Mouse (Mus musculus) heart, embryonic 10.5 days (tissue): ENCODE results near the gene Gm20388. TPM values are rescaled to one million over a fixed set of nuclear protein-coding genes. Genes with fewer than 3 reads are reported as not detected.

Experiments
- DNase-seq: peaks from one replicate; pipeline ENCODE4 v3.0.0-alpha.2; 2017; ENCODE audit warnings: low spot score
- H3K27ac ChIP-seq: fragments of 300-500 bp; sonication (generic); 2 replicates; pipeline ENCODE4 v1.5.1; 2016; ENCODE audit warnings: mild to moderate bottlenecking
- H3K27me3 ChIP-seq: fragments of 300-500 bp; sonication (generic); 2 replicates; pipeline ENCODE4 v1.6.1; 2016; ENCODE audit warnings: mild to moderate bottlenecking; ENCODE audit not compliant: poor library complexity, insufficient read depth, severe bottlenecking
- H3K36me3 ChIP-seq: fragments of 300-500 bp; sonication (generic); 2 replicates; pipeline ENCODE4 v1.6.1; 2016; ENCODE audit warnings: mild to moderate bottlenecking, moderate library complexity
- H3K4me1 ChIP-seq: fragments of 300-500 bp; sonication (generic); 2 replicates; pipeline ENCODE4 v1.6.1; 2016; ENCODE audit warnings: mild to moderate bottlenecking
- H3K4me3 ChIP-seq: fragments of 300-500 bp; sonication (generic); 2 replicates; pipeline ENCODE4 v1.5.1; 2016; ENCODE audit warnings: mild to moderate bottlenecking, moderate library complexity
- H3K9me3 ChIP-seq: fragments of 300-500 bp; sonication (generic); 2 replicates; pipeline ENCODE4 v1.6.1; 2016; ENCODE audit warnings: mild to moderate bottlenecking, moderate library complexity
- WGBS: fragments of 180-500 bp; shearing (Covaris S2); methylation state at CpG from one replicate; pipeline ENCODE4 v1.1.7; 2016; 5-methylcytosine and 5-hydroxymethylcytosine counted together
- polyA plus RNA-seq: library from polyadenylated mRNA; unstranded; fragments of >200 nt; fragmentation: Nextera tagmentation; extraction: Ambion mirVana; gene quantifications from 2 replicates; pipeline ENCODE4 v1.2.1, GENCODE M21; 2016

Gm20388 gene
- polyA plus RNA-seq, 1 experiment from 2014 or later: 4.5 TPM

- H3K4me1 ChIP-seq: peaks cover 40% of the 10 kb centered on the region
- no peak overlapping the region for H3K4me3 ChIP-seq
- no peaks in the 10 kb centered on the region for H3K36me3 ChIP-seq
- 0 out of 2 replicates have a peak overlapping the region, but pooled peaks have one; percentile 32 for H3K27ac ChIP-seq
- peaks cover 17% of the 10 kb centered on the region for H3K27me3 ChIP-seq
- H3K9me3 ChIP-seq: no peaks in the 10 kb centered on the region; the same call in 1 of the 2 replicates
- no peak for DNase-seq
- 84% methylated on average over 6 of the region's 6 CpGs for WGBS
Measured at GRCm38 (mm10) chr8:120201351-120201750, 290.7 kb downstream of the Gm20388 start.

DNA sequence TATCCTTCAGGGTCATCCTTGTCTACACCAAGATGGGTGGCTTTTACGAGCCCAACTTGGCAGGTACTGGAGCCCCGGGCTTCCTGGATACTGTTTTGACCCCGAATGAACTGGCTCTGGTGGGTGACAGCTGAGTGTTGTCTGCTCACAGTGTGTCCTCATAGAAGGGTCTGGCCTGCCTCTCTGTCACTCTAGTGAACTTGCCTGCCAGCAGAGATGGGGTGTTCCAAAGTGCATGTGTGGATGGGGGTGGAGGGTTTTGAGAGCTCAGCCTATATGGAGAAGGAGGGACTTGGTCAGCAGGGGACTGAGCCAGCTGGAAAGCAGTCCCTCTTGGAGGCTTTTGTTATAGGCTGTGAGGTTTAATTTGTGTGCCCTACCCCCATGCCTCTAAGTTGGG is 291.9 kb downstream of the Gm20388 start:
- Histone ChIP-seq H3K9me3 (no peaks in the 10 kb centered on the region; the same call in 1 of the 2 replicates), H3K27ac (0 out of 2 replicates have a peak overlapping the region, but pooled peaks have one; percentile 32), H3K36me3 (no peaks in the 10 kb centered on the region), H3K27me3 (peaks cover 17% of the 10 kb centered on the region), H3K4me1 (peaks cover 40% of the 10 kb centered on the region), H3K4me3 (no peak overlapping the region)
- 50% methylated on average over 3 of the region's 3 CpGs for WGBS
- peak; percentile 88 for DNase-seq

DNA sequence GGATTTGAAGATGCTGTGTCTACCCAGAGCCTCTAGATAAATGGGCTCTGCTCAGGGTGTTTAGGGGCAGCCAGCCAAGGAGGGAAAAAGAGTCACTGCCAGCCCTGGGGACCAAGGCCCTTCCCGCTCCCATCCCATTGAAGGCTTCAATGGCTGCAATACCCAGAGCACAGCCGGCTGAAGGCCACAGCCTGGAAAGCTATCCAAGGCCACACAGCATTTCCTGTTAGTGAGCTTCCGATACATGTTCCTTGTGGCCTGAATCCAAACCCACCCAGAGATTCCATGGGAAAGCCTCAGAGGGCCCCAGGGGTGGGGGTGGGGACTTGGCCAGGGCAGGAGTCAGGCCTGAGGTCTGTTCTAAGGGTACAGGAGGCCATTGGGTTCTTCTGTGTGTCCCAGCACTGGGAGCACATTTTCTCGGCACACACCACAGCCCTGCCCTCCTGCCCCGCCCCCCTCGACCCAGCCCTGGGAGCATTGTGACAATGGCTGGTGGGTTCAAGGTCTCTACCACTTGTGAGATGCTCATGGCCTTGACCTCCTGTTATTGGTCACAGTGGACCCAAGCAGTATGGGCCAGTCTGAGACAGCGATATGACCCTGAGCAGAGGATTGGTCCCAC is 294.2 kb downstream of the Gm20388 start:
- DNase-seq: no peak
- no peak overlapping the region for H3K4me3 ChIP-seq
- H3K9me3 ChIP-seq: no peaks in the 10 kb centered on the region; the same call in 1 of the 2 replicates
- 0 out of 2 replicates have a peak overlapping the region, but pooled peaks have one; percentile 39 for H3K27ac ChIP-seq
- no peaks in the 10 kb centered on the region for H3K36me3 ChIP-seq
- peaks cover 22% of the 10 kb centered on the region for H3K27me3 ChIP-seq
- WGBS: 75% methylated on average over 7 of the region's 7 CpGs
- peaks cover 47% of the 10 kb centered on the region for H3K4me1 ChIP-seq

DNA sequence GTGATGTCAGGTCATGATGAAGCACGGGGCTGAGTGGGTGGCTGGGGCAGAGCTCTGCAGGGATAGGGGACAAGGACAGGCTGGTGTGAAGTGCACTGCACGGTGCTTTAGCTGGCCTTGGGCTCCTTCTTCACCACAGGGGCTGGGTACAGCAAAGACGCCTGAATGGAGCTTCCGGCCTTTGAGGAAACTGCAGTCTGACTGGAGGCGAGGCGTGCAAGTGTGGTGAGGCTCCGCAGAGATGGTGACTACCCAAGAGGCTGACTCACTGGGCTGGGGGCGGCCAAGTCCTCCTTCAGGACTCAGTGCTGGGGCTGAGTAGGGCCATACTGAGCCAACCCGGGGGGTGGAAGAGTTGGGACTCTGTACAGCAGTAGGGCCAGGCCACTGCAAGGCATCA is 295.3 kb downstream of the Gm20388 start:
- Histone ChIP-seq H3K4me3 (no peak overlapping the region), H3K27me3 (peaks cover 22% of the 10 kb centered on the region), H3K9me3 (no peaks in the 10 kb centered on the region), H3K4me1 (peaks cover 57% of the 10 kb centered on the region), H3K27ac (no peak overlapping the region), H3K36me3 (no peaks in the 10 kb centered on the region)
- 74% methylated on average over 9 of the region's 9 CpGs for WGBS
- no peak for DNase-seq

- H3K9me3 ChIP-seq: no peaks in the 10 kb centered on the region
- H3K27ac ChIP-seq: no peak overlapping the region
- no peaks in the 10 kb centered on the region for H3K36me3 ChIP-seq
- no peak for DNase-seq
- H3K27me3 ChIP-seq: peaks cover 22% of the 10 kb centered on the region
- 84% methylated on average over 8 of the region's 8 CpGs for WGBS
- peaks cover 57% of the 10 kb centered on the region for H3K4me1 ChIP-seq
- H3K4me3 ChIP-seq: no peak overlapping the region
Measured at GRCm38 (mm10) chr8:120207364-120207763, 296.7 kb downstream of the Gm20388 start.

- Histone ChIP-seq H3K27ac (no peak overlapping the region), H3K27me3 (peaks cover 22% of the 10 kb centered on the region), H3K4me1 (peaks cover 55% of the 10 kb centered on the region), H3K4me3 (no peak overlapping the region), H3K36me3 (no peaks in the 10 kb centered on the region), H3K9me3 (no peaks in the 10 kb centered on the region)
- DNase-seq: no peak
- 71% methylated on average over 11 of the region's 11 CpGs for WGBS
Measured at GRCm38 (mm10) chr8:120208113-120208512, 297.5 kb downstream of the Gm20388 start.

GRCm38 (mm10) chr8:120211345-120211744 is 300.7 kb downstream of the Gm20388 start:
- H3K9me3 ChIP-seq: no peaks in the 10 kb centered on the region
- peaks cover 5% of the 10 kb centered on the region; the same call in 1 of the 2 replicates for H3K27me3 ChIP-seq
- H3K27ac ChIP-seq: peak overlapping the region; percentile 67
- 3% methylated on average over 4 of the region's 4 CpGs for WGBS
- no peaks in the 10 kb centered on the region for H3K36me3 ChIP-seq
- no peak for DNase-seq
- H3K4me3 ChIP-seq: peak overlapping the region; percentile 25; the same call in 1 of the 2 replicates
- H3K4me1 ChIP-seq: peaks cover 57% of the 10 kb centered on the region

DNA sequence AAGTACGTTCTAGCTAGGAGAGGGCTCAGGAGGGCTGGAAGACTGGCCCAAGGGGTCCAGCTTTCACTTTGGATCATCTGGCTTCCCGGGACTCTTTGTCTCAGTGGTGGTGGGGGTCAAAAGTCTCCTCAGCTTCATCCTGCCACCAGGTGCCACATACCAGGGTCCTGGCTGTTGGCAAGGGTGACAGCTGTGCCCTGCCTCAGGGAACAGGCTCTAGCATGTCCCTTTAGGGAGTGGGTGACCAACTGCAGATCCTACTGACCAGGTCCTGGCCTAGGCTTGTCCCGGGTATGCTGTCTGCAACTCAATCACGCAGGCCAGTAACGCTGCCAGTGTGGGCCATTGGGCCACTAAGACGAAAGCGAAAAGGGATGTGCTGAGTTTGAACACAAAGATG is 302.0 kb downstream of the Gm20388 start:
- no peaks in the 10 kb centered on the region for H3K36me3 ChIP-seq
- no peak overlapping the region for H3K4me3 ChIP-seq
- peaks cover 5% of the 10 kb centered on the region; the same call in 1 of the 2 replicates for H3K27me3 ChIP-seq
- H3K4me1 ChIP-seq: peaks cover 68% of the 10 kb centered on the region
- 88% methylated on average over 7 of the region's 7 CpGs for WGBS
- H3K9me3 ChIP-seq: no peaks in the 10 kb centered on the region
- no peak for DNase-seq
- H3K27ac ChIP-seq: peak overlapping the region; percentile 63; the same call in 1 of the 2 replicates

DNA sequence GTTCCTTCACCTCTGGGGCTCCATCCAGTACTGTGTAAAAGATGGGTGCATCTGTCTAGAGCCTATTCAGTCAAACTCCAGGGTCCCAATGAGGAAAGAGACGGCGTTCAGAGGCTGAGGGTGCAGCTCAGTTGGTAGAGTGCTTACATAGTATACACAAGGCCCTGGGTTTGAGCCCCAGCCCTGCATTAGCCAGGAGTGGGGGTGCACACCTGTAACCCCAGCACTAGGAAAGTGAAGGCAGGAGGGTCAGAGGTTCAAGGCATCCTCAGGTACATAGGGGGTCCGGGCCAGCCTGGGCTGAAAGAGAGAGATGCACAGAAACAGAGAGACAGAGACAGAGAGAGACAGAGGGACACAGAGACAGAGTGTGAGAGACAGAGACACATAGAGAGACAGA is 302.6 kb downstream of the Gm20388 start:
- Histone ChIP-seq H3K27ac (peak overlapping the region; percentile 63), H3K36me3 (no peaks in the 10 kb centered on the region), H3K27me3 (no peaks in the 10 kb centered on the region), H3K9me3 (no peaks in the 10 kb centered on the region), H3K4me1 (peaks cover 70% of the 10 kb centered on the region), H3K4me3 (no peak overlapping the region)
- WGBS: 91% methylated on average over 3 of the region's 3 CpGs
- DNase-seq: no peak

DNA sequence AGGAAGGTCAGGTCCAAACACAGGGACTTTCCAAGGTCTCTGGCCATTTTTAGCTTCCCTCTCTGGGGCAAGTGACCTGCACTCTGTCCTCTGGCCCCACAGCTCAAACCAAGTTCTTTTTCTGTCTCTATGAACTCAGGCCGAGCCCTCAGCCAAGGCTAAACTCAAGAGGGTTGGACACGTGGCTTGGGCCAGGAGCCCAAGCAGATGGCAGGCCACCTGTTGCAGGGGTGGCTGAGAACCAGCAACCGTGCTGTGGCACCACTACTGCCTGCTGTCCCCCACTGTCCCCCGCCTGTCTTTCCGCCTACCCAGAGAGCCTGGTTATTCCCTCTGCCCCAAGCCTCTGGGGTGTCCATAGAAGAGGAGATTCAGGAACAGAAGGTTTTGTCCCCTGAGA is 303.3 kb downstream of the Gm20388 start:
- 60% methylated on average over 5 of the region's 5 CpGs for WGBS
- H3K9me3 ChIP-seq: no peaks in the 10 kb centered on the region
- no peak for DNase-seq
- no peaks in the 10 kb centered on the region for H3K36me3 ChIP-seq
- H3K4me3 ChIP-seq: no peak overlapping the region
- peaks cover 76% of the 10 kb centered on the region for H3K4me1 ChIP-seq
- no peaks in the 10 kb centered on the region for H3K27me3 ChIP-seq
- peak overlapping the region; percentile 36; the same call in 1 of the 2 replicates for H3K27ac ChIP-seq

GRCm38 (mm10) chr8:120215416-120216141 is 304.9 kb downstream of the Gm20388 start:
- no peak overlapping the region for H3K4me3 ChIP-seq
- H3K4me1 ChIP-seq: peaks cover 78% of the 10 kb centered on the region
- no peak for DNase-seq
- no peaks in the 10 kb centered on the region for H3K27me3 ChIP-seq
- 49% methylated on average over 7 of the region's 7 CpGs for WGBS
- H3K27ac ChIP-seq: peak overlapping the region; percentile 75
- H3K9me3 ChIP-seq: no peaks in the 10 kb centered on the region
- no peaks in the 10 kb centered on the region for H3K36me3 ChIP-seq

DNA sequence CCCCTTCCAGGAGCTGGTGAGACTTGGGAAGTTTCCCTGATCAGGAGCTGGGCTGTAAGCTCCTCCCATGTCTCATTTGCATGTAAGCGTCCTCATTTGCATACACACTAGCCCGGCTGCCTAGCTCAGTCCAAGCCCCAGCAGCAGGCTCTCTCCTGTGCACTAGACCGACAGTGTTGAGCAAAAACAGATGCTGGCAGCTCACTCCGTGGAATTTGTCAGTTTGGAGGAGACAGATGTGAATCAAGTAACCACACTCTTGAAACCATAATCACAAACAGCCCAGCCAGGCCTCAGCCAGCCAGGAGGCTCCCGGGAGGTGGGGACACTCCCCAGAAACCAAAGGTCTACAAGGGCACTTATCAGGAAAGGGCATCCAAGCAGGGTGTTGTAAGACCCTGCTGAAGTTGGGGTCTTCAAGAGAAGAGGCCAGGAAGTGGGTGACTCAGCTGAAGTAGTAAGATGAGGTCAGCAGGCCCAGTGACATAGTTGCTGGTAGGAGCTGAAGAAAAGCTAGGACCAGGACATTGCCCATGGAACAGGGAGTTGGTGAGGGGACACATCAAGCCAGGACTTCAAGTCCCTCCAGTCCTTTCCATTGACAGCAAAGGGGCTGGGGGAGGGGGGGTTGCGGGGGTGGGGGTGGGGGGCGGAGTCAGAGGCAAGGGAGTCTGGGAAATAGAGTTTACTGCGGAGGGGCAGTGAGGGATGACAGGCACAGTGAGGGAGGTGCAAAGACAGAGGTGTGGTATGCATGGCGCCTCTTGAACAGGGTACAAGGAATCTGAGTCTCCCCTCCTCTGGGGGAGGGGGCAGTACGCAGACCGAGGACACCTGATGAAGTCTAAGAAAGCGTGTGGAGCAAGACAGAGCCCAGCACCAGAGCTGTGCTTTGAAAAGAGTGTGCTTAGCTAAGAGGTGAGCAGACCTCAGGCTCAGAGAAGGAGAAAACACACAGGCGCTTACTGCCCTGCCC is 306.5 kb downstream of the Gm20388 start:
- Histone ChIP-seq H3K4me1 (peaks cover 80% of the 10 kb centered on the region), H3K27ac (peak overlapping the region; percentile 79), H3K27me3 (no peaks in the 10 kb centered on the region), H3K4me3 (0 out of 2 replicates have a peak overlapping the region, but pooled peaks have one; percentile 20), H3K9me3 (no peaks in the 10 kb centered on the region), H3K36me3 (no peaks in the 10 kb centered on the region)
- WGBS: 12% methylated on average over 13 of the region's 13 CpGs
- peak; percentile 89 for DNase-seq
